Mouse (Mus musculus) right cerebral cortex, postnatal 10 days (tissue): ENCODE results near the gene Ctnna3.
"Not testable (repeated sequence)": the region's sequence is repeated elsewhere in the genome, so short reads cannot be mapped to it uniquely, and the experiment has no call there.

ENCODE experiments used
- DNase-seq, 2 experiments: peaks; one replicate each; pipeline ENCODE4 v3.0.0; 2021; ENCODE audit warnings: low spot score in 2 of 2

Gene Ctnna3

DNA sequence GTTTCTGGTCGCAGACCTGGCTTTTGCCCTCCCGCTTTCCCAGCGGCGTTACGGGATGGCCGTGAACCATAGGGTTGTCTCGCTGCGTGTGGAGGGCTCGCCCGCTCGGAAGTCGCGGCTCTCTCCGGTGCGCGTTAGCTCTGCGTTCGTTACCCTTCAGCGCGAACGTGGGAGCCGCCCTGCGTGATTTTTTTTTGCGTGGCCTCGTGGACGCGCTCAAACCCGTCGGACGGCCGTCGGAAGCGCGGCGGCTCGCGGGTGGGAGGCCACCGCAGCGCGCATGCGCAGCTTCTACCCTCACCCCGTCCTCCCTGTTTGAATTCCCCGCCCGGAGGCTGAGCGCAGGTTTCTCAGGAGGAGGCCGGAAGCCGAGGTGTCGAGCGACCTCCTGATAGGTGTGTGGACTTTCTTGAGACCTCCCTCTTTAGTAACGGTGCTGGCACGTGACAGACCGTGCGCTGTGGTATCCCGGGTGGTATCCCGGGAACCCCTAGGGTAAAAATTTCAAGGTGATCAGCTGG lies at the start of gene Ctnna3:
Gene Ctnna3 (plus strand): TSS at position 314 of the 521 bp plus-strand sequence.
- DNase-seq = peak; percentile 94 to 95

- DNase-seq = no peak
These were observed 48.2 kb upstream of the Ctnna3 start, which contains the start of gene Sirt1 for GRCm38 (mm10) chr10:63381498-63382280. Gene Sirt1, minus strand, starts transcription at chr10:63381704.

DNA sequence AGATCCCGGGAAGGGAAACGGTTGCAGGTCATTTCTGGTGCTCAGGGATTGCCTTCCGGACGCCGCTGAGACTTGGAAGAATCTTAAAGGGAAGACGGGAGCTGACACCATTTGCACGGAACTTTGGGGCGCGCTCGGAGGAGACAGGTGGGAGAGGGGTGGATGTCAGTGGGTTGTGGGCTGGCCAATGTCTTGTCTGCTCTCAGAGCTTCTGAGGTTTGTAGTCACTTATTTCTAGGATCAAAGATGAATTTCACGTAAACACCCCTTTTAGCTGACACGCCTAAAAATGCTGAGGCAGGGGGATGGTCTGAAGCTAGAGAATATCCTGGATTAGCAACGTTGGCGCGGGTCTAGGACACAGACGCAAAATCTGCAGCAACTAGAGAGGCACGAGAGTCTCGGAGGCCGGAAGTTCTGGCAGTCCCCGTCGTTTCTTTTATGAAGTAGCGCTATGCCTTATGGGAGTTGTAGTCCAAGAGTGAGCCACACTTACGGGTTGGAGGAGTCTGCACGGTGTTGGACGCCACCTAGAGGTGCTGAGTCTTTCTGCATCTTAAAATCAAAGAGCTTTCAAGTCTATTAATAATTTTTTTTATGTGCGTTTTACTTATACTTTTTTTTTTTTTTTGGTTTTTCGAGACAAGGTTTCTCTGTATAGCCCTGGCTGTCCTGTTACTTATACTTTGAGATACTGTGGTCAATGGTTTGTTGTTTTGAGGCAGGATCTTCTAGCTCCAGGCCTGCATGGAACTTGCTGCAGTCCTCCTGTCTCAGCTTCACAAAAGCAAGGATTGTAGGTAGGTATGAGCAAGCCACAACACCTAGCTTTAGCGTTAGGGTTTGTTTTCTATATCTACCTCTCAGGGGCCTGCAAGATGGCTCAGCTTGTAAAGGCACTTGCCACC lies 47.3 kb upstream of the Ctnna3 start, which contains the start of gene Dnajc12:
Gene Dnajc12 (plus strand): TSS at position 72 of the 908 bp plus-strand sequence.
- DNase-seq = peak; percentile 91 to 93

- not testable (repeated sequence) for DNase-seq
These were observed 44.0 kb upstream of the Ctnna3 start for GRCm38 (mm10) chr10:63385897-63386296.

- DNase-seq = peak; percentile 91 to 93
These were observed 43.5 kb upstream of the Ctnna3 start for GRCm38 (mm10) chr10:63386444-63386843.

DNA sequence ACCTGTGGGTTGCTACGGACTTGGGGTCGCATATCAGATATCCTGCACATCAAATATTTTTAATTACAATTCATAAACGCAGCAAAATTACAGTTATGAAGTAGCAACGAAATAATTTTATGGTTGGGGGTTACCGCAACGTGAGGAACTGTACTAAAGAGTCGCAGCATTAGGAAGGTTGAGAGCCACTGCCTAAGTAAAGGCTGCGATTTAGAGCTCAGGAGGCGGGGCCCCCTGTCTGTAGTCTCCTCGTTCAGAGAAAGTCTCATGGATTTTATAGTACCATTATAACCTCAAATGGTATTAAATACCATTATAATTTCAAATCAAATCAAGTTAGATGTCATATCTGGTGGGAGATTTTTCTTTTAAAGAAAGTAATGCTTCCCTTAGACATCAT lies 42.9 kb upstream of the Ctnna3 start:
- DNase-seq = no peak

DNA sequence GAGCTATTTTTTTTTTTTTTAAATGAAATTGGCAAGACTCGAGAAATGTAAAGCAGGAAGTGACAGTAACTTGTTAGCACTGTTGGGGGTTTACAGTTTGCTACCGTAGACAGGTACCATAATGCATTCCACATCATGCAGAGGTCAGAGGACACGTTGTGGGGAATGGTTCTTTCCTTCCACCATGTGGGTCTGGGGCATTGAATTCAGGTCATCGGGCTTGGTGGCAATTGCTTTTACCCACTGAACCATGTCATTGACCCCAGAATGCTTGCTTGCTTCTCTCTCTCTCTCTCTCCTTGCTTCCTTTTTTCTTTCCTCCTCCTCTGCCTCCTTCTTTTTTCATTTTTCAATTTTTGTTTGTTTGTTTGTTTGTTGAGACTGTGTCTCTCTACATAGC lies 41.0 kb upstream of the Ctnna3 start:
- peak in 1 of 2 experiments; percentile 6 for DNase-seq

DNA sequence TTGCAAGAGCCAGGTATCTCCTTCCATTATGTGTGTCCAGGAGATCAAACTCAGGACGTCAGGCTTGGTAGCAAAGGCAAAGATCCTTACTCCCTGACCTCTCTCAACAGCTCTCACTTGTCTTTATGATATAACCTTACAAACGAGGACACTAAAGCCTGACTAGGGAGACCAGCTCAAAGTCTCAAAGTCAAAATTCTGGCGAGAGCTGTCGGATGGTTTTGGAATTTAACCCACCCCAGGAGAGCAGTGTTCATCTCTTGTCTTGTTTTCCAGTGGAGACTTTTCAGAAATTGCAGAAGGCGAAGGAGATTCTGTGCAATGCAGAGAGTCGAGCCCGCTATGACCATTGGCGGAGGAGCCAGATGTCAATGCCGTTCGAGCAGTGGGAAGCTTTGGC lies 32.9 kb upstream of the Ctnna3 start:
- DNase-seq = peak in 1 of 2 experiments; percentile 12

DNA sequence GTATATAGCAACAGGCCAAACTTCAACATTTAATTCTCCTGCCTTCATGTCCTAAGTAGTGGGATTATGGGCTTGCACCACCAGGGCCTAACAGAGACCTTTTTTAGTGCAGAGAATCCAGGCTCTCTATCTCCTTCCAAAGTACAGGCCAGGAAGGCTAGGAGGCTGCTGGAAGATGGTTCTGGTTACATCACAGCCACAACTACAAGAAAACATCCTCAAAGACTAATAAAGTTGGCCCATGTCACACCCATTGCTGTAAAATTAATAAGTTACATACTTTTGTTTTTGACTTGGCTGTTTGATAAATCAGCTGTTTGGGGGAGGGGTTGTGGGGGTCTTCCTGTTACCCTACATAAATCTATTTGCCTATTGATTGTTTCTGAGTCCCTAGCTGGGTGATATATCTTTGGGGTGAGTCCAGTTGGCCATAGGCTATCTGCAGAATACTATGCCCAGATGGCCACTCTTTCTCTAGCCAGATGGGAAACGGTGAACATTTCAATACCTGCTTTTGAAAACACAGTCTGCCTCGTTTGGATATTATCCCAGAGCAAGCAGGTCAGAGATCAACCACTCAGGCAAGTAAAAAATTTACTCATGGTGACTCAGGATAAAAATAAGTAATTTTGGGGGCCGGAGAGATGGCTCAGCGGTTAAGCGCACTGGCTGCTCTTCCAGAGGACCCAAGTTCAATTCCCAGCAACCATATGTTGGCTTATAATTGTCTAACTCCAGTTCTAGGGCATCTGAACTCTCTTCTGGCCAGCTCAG lies 27.0 kb upstream of the Ctnna3 start:
- DNase-seq = peak in 1 of 2 experiments; percentile 1

DNA sequence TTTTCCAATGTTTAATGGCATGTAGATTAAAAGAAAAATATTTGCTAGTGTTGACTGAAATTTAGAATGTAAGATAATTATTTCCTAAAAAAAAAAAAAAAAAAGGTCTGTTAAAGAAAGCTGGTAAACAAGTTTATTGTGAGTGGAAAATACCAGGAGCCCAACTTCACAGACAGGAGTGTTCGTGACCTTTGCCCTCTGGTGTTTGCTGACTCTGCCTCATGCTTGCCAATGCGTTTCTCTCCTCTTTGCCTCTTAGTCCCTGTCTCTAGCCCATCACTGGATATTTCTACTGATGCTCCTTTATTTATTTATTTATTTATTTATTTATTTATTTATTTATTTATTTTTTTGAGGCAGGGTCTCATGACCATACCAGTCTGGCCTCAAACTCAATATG lies 26.3 kb upstream of the Ctnna3 start:
- DNase-seq = peak in 1 of 2 experiments; percentile 15

DNA sequence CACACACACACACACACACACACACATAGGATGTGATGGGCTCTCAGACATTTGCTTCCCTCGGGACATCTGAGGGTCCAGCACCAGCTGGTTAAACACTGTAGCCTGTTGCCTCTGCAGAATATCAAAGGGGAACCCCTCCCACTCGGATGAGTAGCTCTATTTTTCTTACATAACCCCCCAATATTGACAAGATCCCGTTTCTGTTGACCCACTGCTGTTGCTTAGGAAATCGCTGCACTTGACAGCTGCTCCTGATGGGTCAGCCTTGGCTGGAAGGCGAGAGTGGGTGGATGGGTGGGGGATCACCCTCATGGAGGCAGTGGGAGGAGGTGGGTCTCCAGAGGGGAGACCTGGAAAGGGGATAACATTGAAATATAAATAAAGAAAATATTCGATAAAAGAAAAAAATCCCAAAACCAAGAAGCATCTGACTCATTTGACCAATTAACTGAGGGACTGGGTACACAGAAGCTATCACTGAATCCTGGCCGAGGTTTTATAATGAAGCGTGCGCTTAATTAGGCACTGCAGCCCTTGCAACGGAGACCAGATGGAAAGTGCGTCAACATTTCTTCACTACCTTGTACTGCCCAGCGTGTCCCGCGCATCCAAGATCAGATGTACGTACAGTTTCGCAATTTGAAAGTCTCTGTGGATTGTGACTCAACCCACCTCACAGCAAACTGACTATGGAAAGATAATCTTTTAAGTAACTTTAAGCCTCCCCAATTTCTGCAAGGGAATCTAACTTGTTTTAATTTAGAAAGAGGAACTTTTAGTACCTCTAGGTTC lies 19.5 kb upstream of the Ctnna3 start:
- DNase-seq = no peak

DNA sequence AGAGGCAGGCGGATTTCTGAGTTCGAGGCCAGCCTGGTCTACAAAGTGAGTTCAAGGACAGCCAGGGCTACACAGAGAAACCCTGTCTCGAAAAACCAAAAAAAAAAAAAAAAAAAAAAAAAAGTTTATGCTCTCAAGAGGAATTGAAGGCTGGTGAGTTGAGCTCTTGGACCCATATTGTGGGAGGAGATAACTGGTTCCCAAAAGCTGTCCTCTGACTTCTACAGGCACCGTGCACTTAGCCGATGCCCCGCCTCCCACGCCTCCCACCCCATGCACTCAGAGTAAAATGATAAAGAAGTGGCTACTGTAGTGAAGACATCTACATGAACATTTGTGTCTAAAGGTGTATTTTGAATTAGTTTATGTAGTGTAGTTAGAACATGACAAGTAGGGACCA lies 18.2 kb upstream of the Ctnna3 start:
- DNase-seq = not testable (repeated sequence)

DNA sequence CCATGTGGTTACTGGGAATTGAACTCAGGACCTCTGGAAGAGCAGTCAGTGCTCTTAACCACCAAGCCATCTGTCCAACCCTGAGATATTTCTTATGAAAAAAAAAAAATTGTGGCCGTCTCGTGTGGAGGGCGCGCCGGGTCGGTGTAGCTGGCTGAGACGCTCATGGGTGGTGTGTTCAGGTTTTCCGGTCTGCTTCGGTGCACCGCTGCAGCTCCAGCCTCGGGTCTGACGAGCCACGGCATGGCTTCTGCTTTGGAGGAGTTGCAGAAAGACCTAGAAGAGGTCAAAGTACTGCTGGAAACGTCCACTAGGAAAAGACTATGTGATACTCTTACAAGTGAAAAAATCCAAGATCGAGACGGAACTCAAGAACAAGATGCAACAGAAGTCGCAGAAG lies 17.1 kb upstream of the Ctnna3 start:
- no peak for DNase-seq

GRCm38 (mm10) chr10:63415287-63415686 lies 14.6 kb upstream of the Ctnna3 start:
- DNase-seq = no peak

DNA sequence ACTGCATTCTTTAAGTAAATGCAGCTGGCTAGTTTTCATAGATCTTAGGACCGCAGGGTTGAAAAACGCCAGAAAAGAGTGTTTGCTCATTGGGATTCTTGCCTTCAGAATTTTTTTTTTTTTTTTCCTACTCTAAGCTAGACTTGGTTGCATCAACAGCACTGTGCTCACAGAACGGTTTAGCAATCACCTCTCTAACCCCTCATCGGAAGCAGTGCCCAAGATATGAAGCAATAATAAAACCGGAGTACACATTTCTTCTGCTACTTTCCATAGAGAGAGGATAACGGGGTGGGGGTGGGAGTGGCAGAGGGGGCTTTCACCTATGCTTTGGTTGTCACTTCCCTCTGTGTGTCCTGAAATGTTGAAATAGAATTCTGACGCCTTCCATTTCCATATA lies 14.0 kb upstream of the Ctnna3 start:
- DNase-seq = no peak

DNA sequence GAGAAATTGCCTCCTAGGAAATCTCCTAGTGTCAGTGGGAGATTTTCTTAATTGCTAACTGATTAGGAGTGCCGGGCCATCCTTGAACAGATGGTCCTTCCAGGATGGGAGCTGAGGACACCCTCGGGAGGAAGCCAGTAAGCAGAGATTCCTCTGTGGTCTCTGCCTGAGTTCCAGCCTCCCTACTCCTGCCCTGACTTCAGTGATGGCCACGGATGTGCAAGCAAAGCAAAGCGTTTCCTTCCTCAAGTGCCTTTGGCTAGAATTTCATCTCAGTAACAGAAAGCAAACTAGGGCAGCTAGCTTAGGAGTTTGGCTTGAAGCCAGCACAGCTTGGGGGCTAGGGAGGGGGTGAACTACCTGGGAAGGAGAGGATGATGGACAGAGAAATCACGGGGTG lies 12.8 kb upstream of the Ctnna3 start:
- no peak for DNase-seq

GRCm38 (mm10) chr10:63421739-63422735 lies 7.9 kb upstream of the Ctnna3 start, which contains the start of gene Gm7075:
Gene Gm7075, minus strand, starts transcription at chr10:63421789.
- DNase-seq = peak in 1 of 2 experiments; percentile 51

DNA sequence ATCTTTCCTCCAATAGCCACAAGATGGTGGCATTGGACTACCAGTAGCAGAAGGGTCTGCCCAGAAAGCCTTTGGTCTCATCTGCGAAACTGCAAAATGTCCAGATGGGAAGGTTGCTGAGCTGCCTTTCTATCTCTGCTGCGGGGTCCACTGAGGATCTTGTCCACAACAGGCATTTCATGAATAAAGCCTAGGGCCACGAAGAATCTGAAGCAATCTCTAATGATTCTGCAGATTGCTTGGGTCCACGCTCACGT lies 7.2 kb upstream of the Ctnna3 start:
- DNase-seq = peak in 1 of 2 experiments; percentile 45
